Mouse (Mus musculus) lung, postnatal 25 days (tissue): ENCODE data around the gene Gtf2h4.

Source experiments
- DNase-seq: peaks from one replicate; pipeline ENCODE4 v3.0.0; 2022; ENCODE audit warnings: low spot score

The Gtf2h4 gene

DNA sequence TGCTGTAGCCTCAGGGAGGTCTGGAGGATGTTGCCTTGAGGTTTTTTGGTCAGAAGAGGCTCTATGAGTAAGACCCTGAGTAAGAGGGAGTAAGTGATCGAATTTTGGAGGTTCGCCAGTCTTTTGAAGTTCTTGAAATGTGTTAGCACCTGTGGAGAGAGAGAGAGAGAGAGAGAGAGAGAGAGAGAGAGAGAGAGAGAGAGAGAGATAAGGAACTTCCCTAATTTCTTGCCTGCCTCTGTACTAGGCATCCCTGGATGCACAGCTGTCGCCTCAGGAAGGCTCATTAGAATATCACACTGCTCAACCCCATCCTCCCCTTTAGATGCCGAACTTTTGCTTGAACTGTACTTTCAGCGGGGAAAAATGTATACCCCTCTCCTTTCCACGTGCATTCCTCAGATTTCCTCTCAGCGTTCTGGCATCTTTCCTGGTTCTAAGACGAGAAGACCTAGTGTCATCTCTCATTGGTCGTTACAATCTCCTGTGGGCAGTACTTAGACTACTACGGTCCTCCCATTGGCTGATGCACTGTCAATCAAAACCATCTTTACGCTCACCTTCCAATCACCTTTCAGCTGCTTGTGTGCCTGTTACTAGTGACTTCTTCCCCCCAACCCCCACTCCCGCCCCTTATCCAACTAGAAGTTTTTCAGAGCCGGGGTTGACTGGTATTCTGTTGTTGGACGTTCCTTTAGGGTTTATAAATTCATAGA is 34.9 kb downstream of the Gtf2h4 start:
- DNase-seq = peak; percentile 81

GRCm38 (mm10) chr17:35636363-35636762 is 37.2 kb downstream of the Gtf2h4 start:
- DNase-seq = peak; percentile 84

DNA sequence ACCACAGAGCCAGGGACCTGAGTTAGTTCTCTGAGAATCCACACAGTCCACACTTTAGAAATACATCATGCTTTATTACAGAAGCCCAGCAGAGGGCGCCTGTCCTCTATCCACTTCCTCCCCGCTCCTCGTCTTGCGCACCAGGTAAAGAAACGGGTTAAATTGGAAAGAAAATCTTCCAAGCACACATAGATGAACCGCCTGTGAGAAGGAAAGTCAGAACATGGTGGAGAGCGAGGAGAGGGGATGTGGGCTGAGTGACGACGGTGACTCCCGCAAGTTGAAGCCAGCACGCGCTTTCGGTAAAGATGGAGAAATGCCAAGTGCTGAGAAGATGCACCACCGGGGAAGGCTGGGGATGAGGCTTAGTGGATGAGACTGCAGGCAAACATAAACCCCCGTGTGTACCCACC is 37.8 kb downstream of the Gtf2h4 start:
- DNase-seq = peak; percentile 75

DNA sequence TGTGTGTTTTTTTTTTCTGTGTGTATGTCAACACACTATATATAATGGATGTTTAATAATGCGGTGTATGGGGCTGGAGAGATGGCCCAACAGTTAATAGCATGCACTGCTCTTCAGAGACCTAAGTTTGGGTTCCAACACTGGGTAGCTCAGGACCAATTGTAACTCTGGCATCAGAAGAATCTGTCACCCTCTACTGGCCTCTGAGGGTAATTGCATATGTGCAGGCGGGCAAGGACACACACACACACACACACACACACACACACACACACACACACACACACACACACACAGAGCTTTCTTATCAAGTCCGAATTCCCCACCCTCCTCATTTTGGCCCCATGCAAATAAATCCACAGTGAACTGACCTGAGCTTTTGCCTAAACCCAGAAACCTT is 38.3 kb downstream of the Gtf2h4 start:
- DNase-seq = no peak

DNA sequence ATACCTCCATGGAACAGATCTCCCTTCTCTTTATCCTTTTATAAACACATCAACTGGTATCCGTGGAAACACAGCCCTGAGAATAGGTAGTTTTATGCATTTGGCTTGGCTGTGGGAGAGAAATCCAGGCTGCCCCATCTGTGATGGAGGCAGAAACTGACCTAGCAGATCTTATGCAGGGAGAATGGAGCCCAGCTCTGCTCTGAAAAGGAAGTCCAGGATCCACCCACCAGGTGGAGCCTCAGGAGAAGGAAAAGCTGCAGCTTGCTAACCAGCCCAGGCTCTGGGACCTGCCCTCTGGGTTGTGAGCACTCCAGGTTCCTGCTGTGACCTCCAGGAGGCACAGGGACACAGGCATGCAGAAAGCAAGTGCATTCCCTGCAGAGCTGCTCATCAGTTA is 39.5 kb downstream of the Gtf2h4 start:
- DNase-seq = peak; percentile 70

DNA sequence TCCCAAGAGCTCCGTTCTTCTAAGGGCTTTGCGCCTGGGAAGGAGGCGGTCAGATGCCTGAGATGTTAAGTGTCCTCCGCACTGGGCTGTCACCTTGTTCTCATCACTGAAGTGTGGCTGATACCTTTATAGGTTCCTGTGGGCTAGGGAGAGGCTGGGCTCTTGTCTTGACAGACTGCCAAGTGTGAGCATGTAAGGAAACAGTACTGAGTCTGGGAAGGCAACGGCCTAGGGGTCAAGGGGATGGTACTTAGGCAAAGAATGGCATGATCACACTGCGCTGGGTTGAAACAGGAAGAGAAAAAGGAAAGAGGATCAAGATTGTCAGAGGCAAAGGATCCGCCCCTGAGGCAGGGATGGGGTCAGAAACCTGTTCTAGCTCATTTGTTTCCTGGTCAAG is 47.0 kb downstream of the Gtf2h4 start, which contains the start of gene Gm9573:
TSS of gene Gm9573 (minus strand) at position 101 of the 400 bp plus-strand sequence.
- no peak for DNase-seq
